Mouse (Mus musculus): ENCODE results near the gene Slc13a2.

Gene Slc13a2

GRCm38 (mm10) chr11:78422055-78422819, at the start of gene Slc13a2:
Slc13a2 (minus strand) TSS chr11:78422217.
- no peak for DNase-seq

- DNase-seq, result no peak
These were observed 49.5 kb upstream of the Slc13a2 start for GRCm38 (mm10) chr11:78471326-78472103.

GRCm38 (mm10) chr11:78467932-78468331, 45.9 kb upstream of the Slc13a2 start:
- DNase-seq, result no peak

- no peak for DNase-seq
These were observed 45.5 kb upstream of the Slc13a2 start for GRCm38 (mm10) chr11:78467515-78467914.

GRCm38 (mm10) chr11:78466242-78466912, 44.4 kb upstream of the Slc13a2 start:
- no peak for DNase-seq

- peak; percentile 72 for DNase-seq
These were observed 43.7 kb upstream of the Slc13a2 start, which contains the start of gene Slc46a1 for GRCm38 (mm10) chr11:78465568-78466180. Slc46a1 (plus strand) TSS chr11:78465697.

- DNase-seq, result no peak
These were observed 43.1 kb upstream of the Slc13a2 start for GRCm38 (mm10) chr11:78465116-78465515.

- no peak for DNase-seq
These were observed 41.4 kb upstream of the Slc13a2 start for GRCm38 (mm10) chr11:78463286-78464036.

- DNase-seq, result no peak
These were observed 40.7 kb upstream of the Slc13a2 start for GRCm38 (mm10) chr11:78462669-78463068.

- no peak for DNase-seq
These were observed 39.9 kb upstream of the Slc13a2 start for GRCm38 (mm10) chr11:78461894-78462293.

- no peak for DNase-seq
These were observed 36.7 kb upstream of the Slc13a2 start for GRCm38 (mm10) chr11:78458740-78459139.

- peak; percentile 44 for DNase-seq
These were observed 33.3 kb upstream of the Slc13a2 start for GRCm38 (mm10) chr11:78455308-78455707.

GRCm38 (mm10) chr11:78454276-78454675, 32.3 kb upstream of the Slc13a2 start:
- DNase-seq, result no peak

- DNase-seq, result peak; percentile 72
These were observed 31.7 kb upstream of the Slc13a2 start for GRCm38 (mm10) chr11:78453675-78454074.

- DNase-seq, result no peak
These were observed 28.3 kb upstream of the Slc13a2 start for GRCm38 (mm10) chr11:78450337-78450736.

GRCm38 (mm10) chr11:78448242-78448641, 26.2 kb upstream of the Slc13a2 start:
- DNase-seq, result no peak

- no peak for DNase-seq
These were observed 25.2 kb upstream of the Slc13a2 start for GRCm38 (mm10) chr11:78447168-78447567.

GRCm38 (mm10) chr11:78443115-78443514, 21.1 kb upstream of the Slc13a2 start:
- no peak for DNase-seq

- DNase-seq, result no peak
These were observed 16.4 kb upstream of the Slc13a2 start for GRCm38 (mm10) chr11:78438399-78438930.

GRCm38 (mm10) chr11:78437182-78437581, 15.2 kb upstream of the Slc13a2 start:
- no peak for DNase-seq

- peak; percentile 51 for DNase-seq
These were observed 13.8 kb upstream of the Slc13a2 start for GRCm38 (mm10) chr11:78435776-78436349.

- DNase-seq, result no peak
These were observed 12.0 kb upstream of the Slc13a2 start for GRCm38 (mm10) chr11:78434052-78434451.
